Mouse (Mus musculus) heart, embryonic 14.5 days (tissue): ENCODE measurements around the gene Cpsf2. TPM values are rescaled to one million over a fixed set of nuclear protein-coding genes. Genes with fewer than 3 reads are reported as not detected.
"Not testable (repeated sequence)": the region's sequence is repeated elsewhere in the genome, so short reads cannot be mapped to it uniquely, and the experiment has no call there.

Source experiments
- ATAC-seq: fragments of 200-750 bp; cut with Nextera tagmentation; 2 replicates; pipeline ENCODE4 v1.8.0; 2017; ENCODE audit warnings: low read depth, moderate TSS enrichment; ENCODE audit not compliant: insufficient number of reproducible peaks, insufficient read depth, low FRiP score
- H3K27ac ChIP-seq, 2 experiments: fragments of 200-500 bp in 1 of 2; fragments of 300-500 bp in 1 of 2; sonication (generic) in 1 of 2; replicated peaks in 1 of 2; 2 replicates each; pipeline ENCODE4 v1.5.1; 2012 to 2014; ENCODE audit warnings: low read depth in 2 of 2, low read length in 2 of 2, control low read depth in 1 of 2, mild to moderate bottlenecking in 1 of 2, mixed read lengths in 1 of 2; ENCODE audit not compliant: control insufficient read depth in 1 of 2, insufficient read depth in 1 of 2
- H3K27me3 ChIP-seq: fragments of 300-500 bp; sonication (generic); 2 replicates; pipeline ENCODE4 v1.6.1; 2014; ENCODE audit warnings: mild to moderate bottlenecking, low read length, control low read depth; ENCODE audit not compliant: control insufficient read depth, insufficient read depth
- H3K36me3 ChIP-seq: fragments of 300-500 bp; sonication (generic); 2 replicates; pipeline ENCODE4 v1.6.1; 2014; ENCODE audit warnings: mild to moderate bottlenecking, control low read depth, low read length, mixed read lengths; ENCODE audit not compliant: control insufficient read depth, insufficient read depth
- H3K4me1 ChIP-seq, 2 experiments: fragments of 200-500 bp in 1 of 2; fragments of 300-500 bp in 1 of 2; sonication (generic) in 1 of 2; 2 replicates each; pipeline ENCODE4 v1.6.1; 2012 to 2014; ENCODE audit warnings: low read length in 2 of 2, control low read depth in 1 of 2, mixed read lengths in 1 of 2; ENCODE audit not compliant: control insufficient read depth in 2 of 2, insufficient read depth in 2 of 2
- H3K4me2 ChIP-seq: fragments of 300-500 bp; sonication (generic); 2 replicates; pipeline ENCODE4 v1.6.1; 2014; ENCODE audit warnings: mild to moderate bottlenecking, low read length
- H3K4me3 ChIP-seq, 2 experiments: fragments of 200-500 bp in 1 of 2; fragments of 300-500 bp in 1 of 2; sonication (generic) in 1 of 2; 2 replicates each; pipeline ENCODE4 v1.5.1; 2012 to 2014; ENCODE audit warnings: low read length in 2 of 2, mild to moderate bottlenecking in 2 of 2, control low read depth in 1 of 2, low read depth in 1 of 2, moderate library complexity in 1 of 2; ENCODE audit not compliant: control insufficient read depth in 1 of 2, insufficient read depth in 1 of 2
- H3K9ac ChIP-seq: fragments of 300-500 bp; sonication (generic); 2 replicates; pipeline ENCODE4 v1.6.1; 2014; ENCODE audit warnings: mild to moderate bottlenecking, low read length
- H3K9me3 ChIP-seq: fragments of 300-500 bp; sonication (generic); 2 replicates; pipeline ENCODE4 v1.6.1; 2016; ENCODE audit warnings: low read length, control low read depth; ENCODE audit not compliant: control insufficient read depth
- WGBS: fragments of 180-500 bp; shearing (Covaris S2); extraction: QIAGEN DNeasy Blood & Tissue Kit; methylation state at CpG from one replicate; pipeline ENCODE4 v1.1.7; 2014; 5-methylcytosine and 5-hydroxymethylcytosine counted together
- polyA plus RNA-seq: library from polyadenylated mRNA; unstranded; fragments of >200 nt; fragmentation: Nextera tagmentation; extraction: Ambion mirVana; gene quantifications from 2 replicates; pipeline ENCODE4 v1.2.1, GENCODE M21; 2014

Cpsf2 gene
- polyA plus RNA-seq, 1 experiment from 2014 or later: 21.5 TPM

DNA sequence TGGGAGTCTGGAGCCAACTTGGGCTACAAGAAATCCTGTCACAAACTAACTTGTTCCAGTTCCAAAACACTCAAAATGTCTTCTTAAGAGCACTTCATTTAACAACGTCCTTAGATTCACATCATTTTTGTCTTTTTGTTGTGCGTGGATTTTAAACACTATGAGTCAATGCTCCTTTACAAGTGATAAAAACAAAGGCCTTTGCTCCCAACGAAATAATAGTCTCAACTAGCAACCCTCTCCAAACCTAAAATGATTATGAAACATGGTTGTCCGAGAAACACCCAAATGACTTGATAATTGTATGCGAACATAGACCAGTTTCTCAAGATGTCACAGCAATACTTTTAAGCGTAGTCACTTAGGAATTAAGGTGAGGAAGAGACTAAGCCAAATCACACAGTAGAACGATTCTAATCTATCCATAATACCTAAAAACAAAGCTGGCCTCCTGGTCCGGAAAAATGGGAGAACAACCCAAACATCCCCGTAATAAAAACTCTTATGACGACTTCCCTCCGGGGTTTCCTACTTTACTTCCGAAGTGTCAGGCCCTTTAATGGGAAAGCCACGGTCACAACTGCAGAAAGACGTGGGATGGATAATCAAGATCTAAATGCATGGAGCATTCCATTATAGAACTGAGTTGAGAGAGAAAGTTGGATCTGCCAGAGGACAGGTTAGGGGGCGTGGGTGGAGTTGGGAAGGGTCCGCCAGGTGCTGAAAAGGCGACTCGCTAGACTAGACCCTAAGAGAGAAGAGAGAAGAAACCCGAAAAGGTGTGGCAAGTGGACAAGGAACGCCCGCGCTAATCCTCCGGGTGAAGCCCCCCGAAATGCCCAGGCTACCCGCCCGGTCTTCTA, 18.5 kb upstream of the Cpsf2 start:
- Histone ChIP-seq H3K27me3 (no peaks in the 10 kb centered on the region), H3K9me3 (no peaks in the 10 kb centered on the region), H3K9ac (peak overlapping the region; percentile 88), H3K4me3 (peak overlapping the region; percentile 83 to 100), H3K4me2 (peak overlapping the region; percentile 68), H3K4me1 (peaks cover 0 to 10% of the 10 kb centered on the region in 2 experiments; a peak in 2 of 4 replicates), H3K27ac (peak overlapping the region; percentile 49 to 58; a peak in 3 of 4 replicates), H3K36me3 (no peaks in the 10 kb centered on the region)
- 11% methylated on average over 26 of the region's 26 CpGs for WGBS
- ATAC-seq: peak; percentile 33

GRCm38 (mm10) chr12:101957942-101958544, 17.7 kb upstream of the Cpsf2 start, which contains the start of gene Atxn3:
Gene Atxn3, minus strand, starts transcription at chr12:101958246.
- WGBS: under 1% methylated on average over 53 of the region's 54 CpGs
- Histone ChIP-seq H3K27ac (peak within 1 kb of the TSS; percentile 49 to 58; a peak in 3 of 4 replicates), H3K4me1 (peaks cover 0 to 10% of the 10 kb centered on the region in 2 experiments; a peak in 2 of 4 replicates), H3K36me3 (no peaks in the 10 kb centered on the region), H3K4me2 (peak within 1 kb of the TSS; percentile 68), H3K9me3 (no peaks in the 10 kb centered on the region), H3K4me3 (peak within 1 kb of the TSS; percentile 83 to 100), H3K27me3 (no peaks in the 10 kb centered on the region), H3K9ac (peak within 1 kb of the TSS; percentile 88)
- ATAC-seq: peak; percentile 99

- Histone ChIP-seq H3K36me3 (no peaks in the 10 kb centered on the region), H3K27ac (no peak overlapping the region; a peak in 1 of 4 replicates), H3K4me2 (peak overlapping the region; percentile 68), H3K4me1 (peaks cover 0 to 10% of the 10 kb centered on the region in 2 experiments; a peak in 2 of 4 replicates), H3K9me3 (no peaks in the 10 kb centered on the region), H3K27me3 (no peaks in the 10 kb centered on the region), H3K4me3 (peak overlapping the region; percentile 23 to 83; a peak in 3 of 4 replicates), H3K9ac (peak overlapping the region; percentile 58)
- no peak for ATAC-seq
- WGBS: 49% methylated on average over 9 of the region's 9 CpGs
Observed at GRCm38 (mm10) chr12:101958556-101958955, 17.2 kb upstream of the Cpsf2 start.

- not testable (repeated sequence) for H3K27me3 ChIP-seq, H3K27ac ChIP-seq, ATAC-seq, H3K4me3 ChIP-seq, H3K9me3 ChIP-seq, H3K4me1 ChIP-seq, H3K36me3 ChIP-seq
- Histone ChIP-seq H3K9ac (peak overlapping the region; percentile 58; the same call in 1 of the 2 replicates), H3K4me2 (peak overlapping the region; percentile 68)
- WGBS: 84% methylated on average over 5 of the region's 5 CpGs
Observed at GRCm38 (mm10) chr12:101958960-101959780, 16.6 kb upstream of the Cpsf2 start.

GRCm38 (mm10) chr12:101971311-101971710, 4.5 kb upstream of the Cpsf2 start:
- Histone ChIP-seq H3K9ac (no peak overlapping the region), H3K4me1 (no peaks in the 10 kb centered on the region; a peak in 1 of 4 replicates)
- 94% methylated on average over 2 of the region's 2 CpGs for WGBS

GRCm38 (mm10) chr12:101972230-101972629, 3.6 kb upstream of the Cpsf2 start:
- ATAC-seq: no peak
- Histone ChIP-seq H3K4me3 (no peak overlapping the region), H3K4me1 (peaks cover 6 to 7% of the 10 kb centered on the region in 2 experiments; a peak in 3 of 4 replicates), H3K9me3 (no peaks in the 10 kb centered on the region), H3K4me2 (no peak overlapping the region), H3K36me3 (peaks cover 35% of the 10 kb centered on the region), H3K9ac (no peak overlapping the region), H3K27me3 (no peaks in the 10 kb centered on the region), H3K27ac (no peak overlapping the region)
- 92% methylated on average over 3 of the region's 3 CpGs for WGBS

More at GRCm38 (mm10) chr12:101971311-101971710, 4.5 kb upstream of the Cpsf2 start:
- Histone ChIP-seq H3K9me3 (no peaks in the 10 kb centered on the region), H3K4me2 (no peak overlapping the region), H3K27me3 (no peaks in the 10 kb centered on the region), H3K27ac (no peak overlapping the region), H3K4me3 (no peak overlapping the region), H3K36me3 (peaks cover 43% of the 10 kb centered on the region)
- ATAC-seq: no peak

GRCm38 (mm10) chr12:101974571-101974970, 1.2 kb upstream of the Cpsf2 start:
- WGBS: 0% methylated on average over 1 of the region's 1 CpGs

More at GRCm38 (mm10) chr12:101974571-101974970, 1.2 kb upstream of the Cpsf2 start:
- peak overlapping the region in 1 of 2 experiments; percentile 87; a peak in 1 of 4 replicates for H3K27ac ChIP-seq
- peak overlapping the region; percentile 87 for H3K9ac ChIP-seq
- peak overlapping the region; percentile 77 for H3K4me2 ChIP-seq
- H3K27me3 ChIP-seq: no peaks in the 10 kb centered on the region
- ATAC-seq: no peak
- H3K4me1 ChIP-seq: peaks cover 12 to 22% of the 10 kb centered on the region in 2 experiments
- peaks cover 13% of the 10 kb centered on the region for H3K36me3 ChIP-seq
- peak overlapping the region; percentile 79 to 88; a peak in 3 of 4 replicates for H3K4me3 ChIP-seq
- H3K9me3 ChIP-seq: no peaks in the 10 kb centered on the region
